Mouse (Mus musculus): ENCODE results near the gene Tomm7.
A peak's percentile ranks its signal among the peaks of the same experiment; 100 is the strongest.
"Not testable (repeated sequence)": the region's sequence is repeated elsewhere in the genome, so short reads cannot be mapped to it uniquely, and the experiment has no call there.

Tomm7 gene

DNA sequence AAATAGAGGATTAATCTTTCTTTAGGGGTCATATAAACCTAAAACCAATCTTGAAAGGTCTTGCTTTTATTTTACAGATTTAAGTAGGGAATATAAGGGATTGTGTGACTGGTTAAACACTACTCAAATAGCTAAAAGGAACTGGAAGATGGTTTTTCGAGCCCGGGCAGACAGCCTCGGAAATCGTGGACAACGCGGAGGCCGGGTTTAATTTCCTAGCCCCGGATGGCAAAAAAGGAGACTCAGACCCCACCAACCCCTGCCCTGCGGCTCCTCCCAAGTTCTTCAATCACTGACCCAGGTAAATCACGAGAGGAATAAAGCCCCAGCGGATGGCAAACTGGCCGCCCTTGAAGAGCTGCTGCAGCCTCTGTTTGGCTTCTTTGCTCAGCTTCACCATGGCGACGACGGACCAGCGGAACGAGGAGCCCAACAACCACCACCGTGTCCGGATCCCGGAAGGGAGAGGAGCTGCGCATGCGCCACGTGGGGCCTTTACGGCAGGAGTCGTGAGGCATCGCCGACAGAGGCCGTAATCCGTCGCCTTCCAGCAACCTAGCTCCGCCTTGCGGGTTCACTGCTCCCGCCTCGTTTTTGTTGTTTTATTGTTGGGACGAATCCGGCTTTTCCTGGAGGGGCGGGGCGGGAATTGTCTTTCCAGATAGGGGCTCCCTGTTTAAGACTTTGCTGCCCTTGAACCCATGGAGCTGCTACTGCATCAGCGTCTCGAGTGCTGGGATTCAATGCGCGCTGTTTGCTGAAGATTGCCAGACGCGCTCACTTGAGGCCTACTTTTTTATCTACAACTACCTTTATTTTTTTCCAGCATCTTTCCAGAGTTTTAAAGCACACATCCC, at the start of gene Tomm7:
Gene Tomm7, minus strand, starts transcription at position 488 of the 857 bp plus-strand sequence.
- peak; percentile 96 to 99 for DNase-seq

- DNase-seq = no peak
Observed at GRCm38 (mm10) chr5:23893156-23893863, 49.3 kb upstream of the Tomm7 start.

GRCm38 (mm10) chr5:23890734-23891133, 46.8 kb upstream of the Tomm7 start:
- peak; percentile 78 to 91 for DNase-seq

DNA sequence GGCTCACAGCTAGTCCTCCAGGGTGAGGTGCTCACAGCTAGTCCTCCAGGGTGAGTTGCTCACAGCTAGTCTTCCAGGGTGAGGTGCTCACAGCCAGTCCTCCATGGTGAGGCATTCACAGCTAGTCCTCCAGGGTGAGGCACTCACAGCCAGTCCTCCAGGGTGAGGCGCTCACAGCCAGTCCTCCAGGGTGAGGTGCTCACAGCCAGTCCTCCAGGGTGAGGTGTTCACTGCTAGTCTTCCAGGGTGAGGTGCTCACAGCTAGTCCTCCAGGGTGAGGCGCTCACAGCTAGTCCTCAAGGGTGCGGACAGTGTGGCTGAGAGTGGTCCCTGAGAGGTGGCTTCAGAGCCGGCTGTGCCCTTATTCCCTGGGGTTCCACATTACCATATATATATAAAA, 45.5 kb upstream of the Tomm7 start:
- DNase-seq = no peak

DNA sequence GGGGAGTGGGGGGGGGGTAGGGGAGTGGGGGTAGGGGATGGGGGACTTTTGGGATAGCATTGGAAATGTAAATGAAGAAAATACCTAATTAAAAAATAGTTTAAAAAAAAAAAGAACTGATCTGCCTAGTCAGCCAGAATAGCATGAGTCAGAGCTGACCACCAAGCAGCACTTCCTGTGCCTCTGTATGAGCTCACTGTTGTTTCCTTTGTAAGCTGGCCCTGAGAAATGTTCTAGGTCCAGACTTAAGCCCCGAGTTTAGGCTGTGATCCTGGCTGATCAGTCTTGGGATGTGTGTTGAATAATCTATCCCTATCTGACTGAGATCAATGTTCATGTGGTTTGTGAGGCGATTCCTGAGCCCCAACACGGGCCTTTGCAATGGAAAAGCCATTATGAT, 43.1 kb upstream of the Tomm7 start:
- DNase-seq = no peak

DNA sequence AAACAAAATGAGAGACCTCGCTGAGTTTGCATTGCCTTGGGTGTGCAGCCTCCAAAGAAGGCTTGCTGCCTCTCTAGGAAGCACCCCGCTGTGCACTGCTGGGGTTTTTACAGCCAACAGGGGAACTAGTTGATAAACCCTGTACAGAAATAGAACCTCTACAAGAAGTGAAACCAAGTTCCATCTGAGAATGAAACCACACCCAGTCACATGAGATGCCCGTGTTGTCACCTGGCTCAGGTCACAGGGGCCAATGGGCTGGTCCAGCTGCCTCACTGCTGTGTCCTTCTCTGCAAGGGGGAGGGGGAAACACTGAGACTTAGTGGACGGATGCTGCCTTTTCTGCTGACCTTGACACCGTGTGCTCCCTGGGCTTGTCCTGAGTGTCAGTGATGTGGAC, 30.5 kb upstream of the Tomm7 start:
- DNase-seq = no peak

GRCm38 (mm10) chr5:23872586-23872985, 28.6 kb upstream of the Tomm7 start:
- DNase-seq = no peak

DNA sequence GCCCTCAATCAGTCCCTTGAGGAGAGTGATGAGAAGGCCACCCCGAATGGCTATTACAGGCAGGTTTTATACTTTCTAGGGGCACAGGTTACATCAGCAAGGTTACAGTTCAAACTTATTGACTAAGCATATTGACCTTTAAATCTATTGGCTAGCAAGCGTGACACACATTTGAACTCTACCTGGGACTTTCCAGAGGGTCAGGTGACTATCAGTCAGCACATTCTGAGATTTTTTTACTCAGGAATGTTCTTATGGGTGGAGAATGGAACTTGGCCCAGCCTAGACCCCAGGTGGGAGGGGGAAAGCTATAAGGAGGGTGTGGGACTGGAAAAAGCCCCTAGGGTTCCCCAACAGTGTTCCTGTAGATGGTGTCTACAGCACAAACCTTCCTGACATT, 27.4 kb upstream of the Tomm7 start:
- not testable (repeated sequence) for DNase-seq

DNA sequence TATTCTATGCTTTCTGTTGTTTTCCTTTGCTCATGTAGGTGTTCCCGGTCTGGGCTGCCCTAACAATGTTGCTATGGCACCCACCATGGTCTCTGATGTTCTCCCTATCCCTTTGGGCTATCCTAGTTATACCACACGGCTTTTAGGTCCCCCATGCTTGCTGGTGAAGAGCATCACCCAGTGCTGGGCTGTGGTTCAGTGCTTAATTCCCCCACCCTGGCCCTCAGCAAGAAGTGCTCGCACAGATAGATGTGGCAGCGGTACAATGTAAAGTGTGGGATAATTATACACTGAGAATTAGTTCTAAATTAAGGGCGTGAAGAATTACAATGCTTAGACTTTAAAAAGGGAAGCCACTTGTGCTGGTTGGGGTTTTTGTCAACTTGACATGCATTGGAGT, 22.0 kb upstream of the Tomm7 start:
- DNase-seq = no peak

GRCm38 (mm10) chr5:23864054-23864965, 20.3 kb upstream of the Tomm7 start:
- no peak for DNase-seq

DNA sequence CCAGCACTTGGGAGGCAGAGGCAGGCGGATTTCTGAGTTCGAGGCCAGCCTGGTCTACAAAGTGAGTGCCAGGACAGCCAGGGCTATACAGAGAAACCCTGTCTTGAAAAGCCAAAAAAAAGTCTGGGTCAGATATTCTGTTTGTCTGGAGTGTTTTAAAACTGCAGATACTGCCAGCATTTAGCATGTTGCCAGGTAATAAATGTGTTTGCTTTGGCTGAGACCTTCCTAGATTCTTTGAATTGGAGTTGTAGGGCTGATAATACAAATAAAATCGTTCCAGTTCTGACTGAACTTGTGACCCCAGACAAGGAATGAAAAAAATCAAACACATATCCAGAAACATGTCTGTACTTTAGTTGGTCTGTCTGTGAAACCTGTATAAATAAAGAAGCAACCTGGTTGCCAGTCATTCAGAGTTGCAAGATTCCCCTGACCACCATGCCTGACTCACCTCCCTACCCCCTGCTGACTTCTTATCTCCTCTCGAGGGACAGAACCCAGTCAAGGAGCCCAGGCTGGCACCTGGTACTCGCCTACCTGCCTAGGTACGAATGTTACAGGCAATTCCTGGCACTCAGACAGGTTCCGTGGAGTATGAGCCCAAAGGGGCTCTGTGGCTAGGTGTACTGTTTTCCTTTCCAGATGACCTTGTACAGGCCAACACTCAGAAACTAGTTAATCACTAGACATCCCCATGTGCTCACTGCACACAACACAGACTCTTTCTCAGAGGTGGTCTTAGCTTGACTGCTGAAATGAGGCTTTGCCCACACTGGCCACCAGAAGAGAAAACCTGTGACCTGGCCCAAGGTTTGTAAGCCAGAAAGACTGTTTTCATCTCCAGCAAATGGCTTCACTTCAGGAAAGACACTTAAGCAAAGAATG, 19.4 kb upstream of the Tomm7 start:
- peak in 1 of 2 experiments; percentile 8 for DNase-seq

DNA sequence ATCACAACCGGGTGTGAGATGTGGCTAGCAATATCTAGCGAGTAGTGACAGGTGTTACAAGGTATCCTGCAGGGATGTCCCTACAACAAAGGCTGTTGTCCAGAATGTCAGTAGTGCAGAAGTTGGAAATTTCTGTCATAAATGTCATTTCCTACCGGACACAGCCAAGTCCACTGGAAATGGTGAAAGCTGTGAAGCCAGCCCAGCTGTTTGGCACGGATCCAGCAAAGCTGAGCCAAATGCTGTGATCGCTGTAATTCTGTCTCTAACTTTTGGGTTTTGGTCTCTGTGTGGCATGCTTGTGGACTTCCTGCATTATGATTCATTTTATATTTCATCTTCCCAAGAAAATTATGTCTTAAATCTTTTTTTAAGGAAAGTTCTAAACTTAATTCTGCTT, 18.3 kb upstream of the Tomm7 start:
- peak; percentile 81 for DNase-seq

DNA sequence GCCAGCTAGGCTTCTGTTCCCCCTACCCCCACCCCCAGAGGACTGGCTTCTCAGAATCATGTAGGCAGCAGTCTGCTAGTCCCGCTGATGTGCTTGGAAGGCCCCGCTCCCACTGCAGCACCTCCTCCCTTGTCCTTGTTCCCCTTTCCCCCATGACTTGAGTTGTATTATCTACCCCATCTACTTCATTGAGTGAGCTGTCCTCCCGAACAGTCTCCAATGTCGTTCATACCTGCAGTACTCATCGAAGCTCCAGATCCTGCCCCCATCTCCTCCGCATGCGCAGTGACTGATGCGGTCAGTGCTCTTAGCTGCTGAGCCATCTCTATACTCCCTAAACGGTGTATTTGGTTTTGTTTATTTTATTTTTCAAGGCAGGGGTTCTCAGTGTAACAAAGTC, 17.8 kb upstream of the Tomm7 start:
- no peak for DNase-seq

GRCm38 (mm10) chr5:23859896-23860295, 15.9 kb upstream of the Tomm7 start:
- no peak for DNase-seq

DNA sequence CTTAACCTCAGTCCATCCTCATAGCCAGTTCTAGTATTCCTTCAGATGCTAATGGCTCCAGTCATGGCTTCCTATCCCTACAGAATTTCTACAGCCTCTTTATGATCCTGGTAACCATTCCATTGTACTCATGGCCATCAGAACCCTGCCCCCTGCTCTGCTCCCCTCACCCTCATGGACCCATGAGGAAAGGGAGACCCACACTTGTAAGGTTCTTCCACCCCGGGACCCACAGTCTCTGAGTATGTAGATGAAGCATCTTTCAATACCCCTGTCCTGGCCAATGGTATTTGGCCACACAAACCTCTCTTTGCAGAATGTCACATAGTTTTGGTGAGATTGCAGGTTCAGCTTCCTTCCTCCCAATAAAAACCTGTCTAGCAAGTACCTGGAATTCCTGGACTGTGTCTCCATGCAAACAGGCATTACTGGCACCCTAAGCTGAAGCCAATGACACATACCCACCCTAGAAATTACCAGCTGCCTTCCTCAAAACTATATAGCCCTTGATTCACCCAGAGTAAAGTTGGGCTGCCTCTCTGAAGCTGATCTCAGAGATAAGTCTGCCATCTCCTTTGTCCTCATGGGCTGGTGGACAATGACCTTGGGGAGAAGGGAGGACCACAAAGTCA, 15.2 kb upstream of the Tomm7 start:
- DNase-seq = no peak

DNA sequence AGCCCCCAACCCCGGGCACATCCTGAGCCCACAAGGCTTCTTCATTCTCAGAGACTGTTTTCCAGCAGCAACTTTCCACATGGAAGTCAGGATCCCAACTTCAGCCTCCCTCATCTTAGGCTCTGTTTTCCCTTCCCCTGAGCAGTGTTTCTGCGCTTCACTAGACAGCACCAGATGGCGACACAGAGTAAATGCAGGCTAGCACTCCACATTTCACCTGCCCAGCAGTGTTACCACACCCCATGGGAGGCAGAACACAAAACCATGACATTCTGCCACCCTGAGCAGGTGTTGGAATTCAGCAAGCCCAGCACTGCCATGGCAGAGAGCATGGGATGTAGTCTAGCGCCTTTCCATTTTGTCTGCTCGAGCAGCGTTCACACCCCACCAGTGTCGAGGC, 14.7 kb upstream of the Tomm7 start:
- DNase-seq = no peak

- no peak for DNase-seq
Observed at GRCm38 (mm10) chr5:23858001-23858400, 14.0 kb upstream of the Tomm7 start.

GRCm38 (mm10) chr5:23857189-23857588, 13.2 kb upstream of the Tomm7 start:
- DNase-seq = no peak

DNA sequence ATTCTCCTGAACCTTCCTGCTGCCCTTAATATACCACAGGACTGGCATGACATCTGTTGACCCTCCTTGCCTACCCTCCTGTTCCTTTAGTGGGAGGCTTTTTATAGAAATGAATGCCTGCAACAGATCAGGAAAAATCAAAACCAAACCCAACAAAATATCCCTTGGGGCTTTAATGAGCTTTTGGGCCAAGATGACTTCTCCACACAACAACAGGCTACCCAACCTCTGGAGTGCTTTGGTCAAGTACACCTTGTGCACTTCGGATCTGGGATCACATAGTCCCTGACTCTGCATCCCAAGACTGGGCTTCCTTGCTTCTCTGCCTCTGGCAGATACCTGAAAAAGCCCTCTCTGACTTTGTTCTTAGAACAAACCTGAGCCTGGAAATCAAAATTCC, 12.2 kb upstream of the Tomm7 start:
- no peak for DNase-seq

GRCm38 (mm10) chr5:23855484-23855883, 11.5 kb upstream of the Tomm7 start:
- DNase-seq = no peak

- DNase-seq = peak in 1 of 2 experiments; percentile 8
Observed at GRCm38 (mm10) chr5:23852916-23853315, 9.0 kb upstream of the Tomm7 start.

- DNase-seq = not testable (repeated sequence)
Observed at GRCm38 (mm10) chr5:23851160-23851555, 7.2 kb upstream of the Tomm7 start.

Data from kidney, postnatal 25 days (tissue).